Mouse (Mus musculus) left cerebral cortex, postnatal 10 days (tissue): Measurements from ENCODE around the gene Rtn4rl1. TPM values are rescaled to one million over a fixed set of nuclear protein-coding genes. Genes with fewer than 3 reads are reported as not detected.
"Not testable (repeated sequence)": the region's sequence is repeated elsewhere in the genome, so short reads cannot be mapped to it uniquely, and the experiment has no call there.

Source experiments
- DNase-seq, 2 experiments: peaks; one replicate each; pipeline ENCODE4 v3.0.0; 2021 to 2022; ENCODE audit warnings: low spot score in 2 of 2, mixed read lengths in 1 of 2; ENCODE audit errors: extremely low spot score in 1 of 2
- intact Hi-C: fragments of 180-260 bp; cut with DNase I; formaldehyde crosslinking; loops from one replicate; pipeline ENCODE4 v1.15.1; 2025
- total RNA-seq, 2 experiments: library from RNA; stranded (reverse); gene quantifications; 2 replicates each; pipeline ENCODE4 v1.2.3; 2021

The Rtn4rl1 gene
- total RNA-seq, 2 experiments from 2014 or later, result 44.8 to 46.9 TPM

GRCm38 (mm10) chr11:75280066-75280410 lies 86.5 kb downstream of the Rtn4rl1 start:
- DNase-seq, result no peak
- intact Hi-C loops, result no loop called here

GRCm38 (mm10) chr11:75280435-75281001 lies 86.9 kb downstream of the Rtn4rl1 start:
- intact Hi-C loops, result no loop called here
- no peak for DNase-seq

- intact Hi-C loops, result no loop called here
- DNase-seq, result no peak
These were observed 88.0 kb downstream of the Rtn4rl1 start for GRCm38 (mm10) chr11:75281380-75282256.

- intact Hi-C loops, result no loop called here
- no peak for DNase-seq
These were observed 89.0 kb downstream of the Rtn4rl1 start for GRCm38 (mm10) chr11:75282496-75283120.

GRCm38 (mm10) chr11:75283784-75284183 lies 90.2 kb downstream of the Rtn4rl1 start:
- intact Hi-C loops, DNase-seq: not testable (repeated sequence)

- intact Hi-C loops, result no loop called here
These were observed 92.4 kb downstream of the Rtn4rl1 start for GRCm38 (mm10) chr11:75285893-75286467.

GRCm38 (mm10) chr11:75286868-75287267 lies 93.3 kb downstream of the Rtn4rl1 start:
- intact Hi-C loops, result no loop called here
- DNase-seq, result no peak

More at GRCm38 (mm10) chr11:75285893-75286467, 92.4 kb downstream of the Rtn4rl1 start:
- no peak for DNase-seq

GRCm38 (mm10) chr11:75287940-75288339 lies 94.4 kb downstream of the Rtn4rl1 start:
- intact Hi-C loops, result no loop called here
- DNase-seq, result no peak

GRCm38 (mm10) chr11:75288517-75288916 lies 94.9 kb downstream of the Rtn4rl1 start:
- no peak for DNase-seq
- intact Hi-C loops, result no loop called here

- intact Hi-C loops, result no loop called here
- DNase-seq, result no peak
These were observed 95.5 kb downstream of the Rtn4rl1 start for GRCm38 (mm10) chr11:75289120-75289519.

GRCm38 (mm10) chr11:75290566-75291271 lies 97.1 kb downstream of the Rtn4rl1 start:
- peak; percentile 85 to 94 for DNase-seq
- intact Hi-C loops, result loop anchor here (2.0 to 5.0 kb wide), 3 partner anchors 98 to 112 kb away; partner anchors contain the start of genes Ovca2 and Rtn4rl1

- DNase-seq, result peak in 1 of 2 experiments; percentile 77
- intact Hi-C loops, result loop anchor here (2.0 to 5.0 kb wide), 3 partner anchors 99 to 113 kb away; partner anchors contain the start of genes Ovca2 and Rtn4rl1
These were observed 98.0 kb downstream of the Rtn4rl1 start for GRCm38 (mm10) chr11:75291389-75292215.

GRCm38 (mm10) chr11:75292281-75292680 lies 98.7 kb downstream of the Rtn4rl1 start:
- intact Hi-C loops, result loop anchor here (5.0 kb wide), 1 partner anchor 100 kb away; no protein-coding TSS in a partner anchor
- no peak for DNase-seq

- intact Hi-C loops, result loop anchor here (5.0 kb wide), 1 partner anchor 98 kb away; no protein-coding TSS in a partner anchor
These were observed 100.3 kb downstream of the Rtn4rl1 start for GRCm38 (mm10) chr11:75293852-75294361.

GRCm38 (mm10) chr11:75294862-75295261 lies 101.3 kb downstream of the Rtn4rl1 start:
- intact Hi-C loops, result loop anchor here (5.0 kb wide), 1 partner anchor 97 kb away; no protein-coding TSS in a partner anchor
- DNase-seq, result no peak

More at GRCm38 (mm10) chr11:75293852-75294361, 100.3 kb downstream of the Rtn4rl1 start:
- no peak for DNase-seq

GRCm38 (mm10) chr11:75295534-75295933 lies 102.0 kb downstream of the Rtn4rl1 start:
- intact Hi-C loops, DNase-seq: not testable (repeated sequence)

- intact Hi-C loops, result no loop called here
- DNase-seq, result no peak
These were observed 102.9 kb downstream of the Rtn4rl1 start for GRCm38 (mm10) chr11:75296406-75297005.
